Mouse (Mus musculus) intestine, postnatal 0 days (tissue): ENCODE measurements around the gene Tcte2. TPM values are rescaled to one million over a fixed set of nuclear protein-coding genes. Genes with fewer than 3 reads are reported as not detected.

Experiments
- ATAC-seq: fragments of 200-750 bp; cut with Nextera tagmentation; 2 replicates; pipeline ENCODE4 v1.8.0; 2017; ENCODE audit warnings: mild to moderate bottlenecking, moderate TSS enrichment, moderate library complexity
- H3K27ac ChIP-seq: fragments of 300-500 bp; sonication (generic); 2 replicates; pipeline ENCODE4 v1.5.1; 2014; ENCODE audit warnings: mild to moderate bottlenecking, low read depth, low read length, moderate library complexity
- H3K27me3 ChIP-seq: fragments of 300-500 bp; sonication (generic); replicated peaks from 2 replicates; pipeline ENCODE4 v1.6.1; 2014; ENCODE audit warnings: low read length, mixed read lengths; ENCODE audit not compliant: control insufficient read depth, insufficient read depth
- H3K36me3 ChIP-seq: fragments of 300-500 bp; sonication (generic); 2 replicates; pipeline ENCODE4 v1.6.1; 2014; ENCODE audit warnings: mild to moderate bottlenecking, moderate library complexity; ENCODE audit not compliant: control insufficient read depth, insufficient read depth
- H3K4me1 ChIP-seq: fragments of 300-500 bp; sonication (generic); replicated peaks from 2 replicates; pipeline ENCODE4 v1.6.1; 2014; ENCODE audit warnings: antibody characterized with exemption, low read length, mixed read lengths; ENCODE audit not compliant: control insufficient read depth, insufficient read depth
- H3K4me2 ChIP-seq: fragments of 300-500 bp; sonication (generic); replicated peaks from 2 replicates; pipeline ENCODE4 v1.6.1; 2014; ENCODE audit warnings: low read depth, mild to moderate bottlenecking, moderate library complexity
- H3K4me3 ChIP-seq: fragments of 300-500 bp; sonication (generic); 2 replicates; pipeline ENCODE4 v1.5.1; 2014; ENCODE audit warnings: low read depth, low read length
- H3K9ac ChIP-seq: fragments of 300-500 bp; sonication (generic); 2 replicates; pipeline ENCODE4 v1.6.1; 2014; ENCODE audit warnings: mild to moderate bottlenecking, low read depth, low read length
- H3K9me3 ChIP-seq: fragments of 300-500 bp; sonication (generic); 2 replicates; pipeline ENCODE4 v1.6.1; 2016; ENCODE audit warnings: mixed run types; ENCODE audit not compliant: control insufficient read depth
- CTCF ChIP-seq: sonication (generic); IDR thresholded peaks from 2 replicates; pipeline ENCODE4 v1.5.1; 2016; ENCODE audit warnings: low read depth, mild to moderate bottlenecking, control low read depth, antibody characterized with exemption, moderate library complexity
- WGBS: fragments of 180-500 bp; shearing (Covaris S2); extraction: QIAGEN DNeasy Blood & Tissue Kit; methylation state at CpG from one replicate; pipeline ENCODE4 v1.1.7; 2014; 5-methylcytosine and 5-hydroxymethylcytosine counted together
- polyA plus RNA-seq: library from polyadenylated mRNA; unstranded; fragments of >200 nt; fragmentation: Nextera tagmentation; extraction: Ambion mirVana; gene quantifications from 2 replicates; pipeline ENCODE4 v1.2.1, GENCODE M21; 2015

Tcte2 gene
- polyA plus RNA-seq, 1 experiment from 2014 or later = 1.4 TPM

DNA sequence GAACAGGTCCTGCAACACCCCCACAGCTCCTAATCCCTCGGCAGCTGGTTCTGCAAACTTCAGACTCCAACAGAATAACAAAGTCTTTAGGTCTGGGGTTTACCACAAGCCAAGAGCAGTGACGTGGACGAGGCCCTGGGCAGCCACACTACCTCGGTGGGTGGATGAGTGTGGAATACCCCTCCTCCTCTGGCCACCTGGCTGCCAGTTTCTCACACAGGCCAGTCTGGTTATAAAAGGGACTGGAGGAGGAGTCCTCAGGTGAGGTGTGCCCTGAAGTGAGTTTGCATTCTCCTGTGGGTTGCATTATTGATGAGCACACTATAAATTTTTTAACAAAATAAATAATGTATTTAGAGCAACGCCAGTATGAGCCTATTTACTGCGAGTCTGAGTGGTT, 49.5 kb downstream of the Tcte2 start:
- H3K9me3 ChIP-seq = no peaks in the 10 kb centered on the region
- no peaks in the 10 kb centered on the region for H3K36me3 ChIP-seq
- no peak overlapping the region for H3K4me2 ChIP-seq
- H3K4me3 ChIP-seq = no peak overlapping the region
- H3K27ac ChIP-seq = no peak overlapping the region
- H3K4me1 ChIP-seq = no peaks in the 10 kb centered on the region
- H3K27me3 ChIP-seq = no peaks in the 10 kb centered on the region
- TF ChIP-seq CTCF = no peak
- 70% methylated on average over 6 of the region's 6 CpGs for WGBS
- no peak overlapping the region for H3K9ac ChIP-seq
- no peak for ATAC-seq

DNA sequence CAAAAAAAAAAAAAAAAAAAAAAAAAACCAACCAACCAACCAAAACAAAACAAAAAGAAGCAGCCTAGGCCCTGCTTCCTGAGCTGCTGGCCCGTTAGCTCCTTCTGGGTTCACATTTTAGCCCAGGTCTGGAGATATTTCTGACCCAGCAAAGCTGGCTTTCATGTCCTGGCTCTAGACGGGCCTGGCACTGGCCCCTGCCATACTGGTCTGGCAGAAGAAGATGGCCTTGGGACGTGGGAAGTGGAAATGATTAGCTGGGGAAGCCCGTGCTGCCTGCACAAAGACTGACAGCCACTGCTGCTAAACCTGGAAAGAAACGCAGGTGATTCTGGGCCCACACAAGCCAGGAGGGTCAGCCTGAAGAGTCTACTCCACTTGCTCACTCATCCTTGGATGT, 50.5 kb downstream of the Tcte2 start:
- no peak overlapping the region for H3K4me3 ChIP-seq
- 76% methylated on average over 5 of the region's 5 CpGs for WGBS
- ATAC-seq = no peak
- H3K27me3 ChIP-seq = no peaks in the 10 kb centered on the region
- H3K9ac ChIP-seq = no peak overlapping the region
- no peaks in the 10 kb centered on the region for H3K36me3 ChIP-seq
- no peak for TF ChIP-seq CTCF
- no peak overlapping the region for H3K4me2 ChIP-seq
- H3K27ac ChIP-seq = no peak overlapping the region
- no peaks in the 10 kb centered on the region for H3K9me3 ChIP-seq
- no peaks in the 10 kb centered on the region for H3K4me1 ChIP-seq

DNA sequence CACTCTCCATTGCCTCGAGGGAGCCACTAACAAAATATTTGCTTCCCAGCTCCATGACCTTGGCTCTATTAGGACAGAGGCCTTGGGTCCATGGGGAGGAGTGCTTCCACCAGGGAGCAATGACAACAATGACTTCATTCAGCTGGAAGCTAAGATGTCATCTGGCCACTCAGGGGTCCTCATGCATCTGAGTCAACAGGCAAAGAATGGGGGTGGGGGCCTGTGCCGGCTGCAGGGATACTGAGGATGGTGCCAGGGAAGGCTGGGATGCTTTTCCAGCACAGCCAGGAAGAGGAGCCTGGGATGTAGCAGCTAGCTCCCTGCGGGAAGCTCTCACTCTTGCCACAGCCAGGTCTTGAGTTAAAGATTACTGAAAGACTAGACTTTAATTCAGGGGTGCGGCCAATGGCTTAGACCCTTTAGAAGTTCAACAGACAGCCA, 56.1 kb downstream of the Tcte2 start:
- TF ChIP-seq CTCF = no peak
- no peak overlapping the region for H3K4me3 ChIP-seq
- WGBS = 36% methylated on average over 4 of the region's 4 CpGs
- no peaks in the 10 kb centered on the region for H3K9me3 ChIP-seq
- no peak overlapping the region for H3K4me2 ChIP-seq
- no peak for ATAC-seq
- no peak overlapping the region for H3K9ac ChIP-seq
- H3K4me1 ChIP-seq = no peaks in the 10 kb centered on the region
- no peak overlapping the region for H3K27ac ChIP-seq
- no peaks in the 10 kb centered on the region for H3K27me3 ChIP-seq
- H3K36me3 ChIP-seq = no peaks in the 10 kb centered on the region

DNA sequence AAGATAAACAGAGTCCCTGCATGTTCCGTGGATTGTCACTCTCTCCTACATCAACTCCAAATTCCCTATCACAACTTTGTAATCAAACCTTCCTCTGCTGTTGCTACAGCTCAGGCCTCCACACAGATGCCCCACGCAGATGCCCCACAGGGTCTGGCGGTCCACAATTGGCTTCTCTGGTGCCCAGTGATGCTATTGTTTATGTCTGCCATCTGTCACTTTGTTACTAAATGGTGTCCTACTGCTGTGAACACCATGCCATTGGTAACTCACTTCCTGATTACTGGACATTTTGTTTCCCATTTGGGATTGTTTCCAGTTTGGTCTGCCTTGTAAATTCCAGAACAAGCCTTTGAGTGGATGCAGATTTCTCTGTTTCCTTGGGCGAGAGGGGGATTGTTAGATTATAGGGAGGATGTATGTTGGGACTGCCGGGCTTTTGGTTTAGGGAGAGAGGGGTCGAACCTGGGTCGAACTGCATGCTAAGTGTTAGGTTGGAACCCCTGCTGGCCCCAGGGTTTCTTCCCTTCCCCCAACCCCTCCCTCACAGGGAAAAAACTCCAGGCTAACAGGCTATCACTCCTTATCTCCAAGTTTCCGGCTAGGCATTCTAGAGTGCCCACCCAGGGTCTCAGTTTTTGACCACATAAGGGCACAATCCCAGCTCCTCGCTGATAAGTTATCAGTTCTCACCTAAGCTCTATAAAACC, 57.9 kb downstream of the Tcte2 start:
- no peak for ATAC-seq
- H3K4me2 ChIP-seq = no peak overlapping the region
- TF ChIP-seq CTCF = no peak
- H3K36me3 ChIP-seq = no peaks in the 10 kb centered on the region
- H3K4me3 ChIP-seq = no peak overlapping the region
- no peaks in the 10 kb centered on the region for H3K9me3 ChIP-seq
- WGBS = 36% methylated on average over 9 of the region's 9 CpGs
- H3K4me1 ChIP-seq = 0 out of 2 replicates have a peak, but pooled peaks cover 4% of the 10 kb centered on the region
- no peak overlapping the region for H3K9ac ChIP-seq
- no peaks in the 10 kb centered on the region for H3K27me3 ChIP-seq
- no peak overlapping the region for H3K27ac ChIP-seq

DNA sequence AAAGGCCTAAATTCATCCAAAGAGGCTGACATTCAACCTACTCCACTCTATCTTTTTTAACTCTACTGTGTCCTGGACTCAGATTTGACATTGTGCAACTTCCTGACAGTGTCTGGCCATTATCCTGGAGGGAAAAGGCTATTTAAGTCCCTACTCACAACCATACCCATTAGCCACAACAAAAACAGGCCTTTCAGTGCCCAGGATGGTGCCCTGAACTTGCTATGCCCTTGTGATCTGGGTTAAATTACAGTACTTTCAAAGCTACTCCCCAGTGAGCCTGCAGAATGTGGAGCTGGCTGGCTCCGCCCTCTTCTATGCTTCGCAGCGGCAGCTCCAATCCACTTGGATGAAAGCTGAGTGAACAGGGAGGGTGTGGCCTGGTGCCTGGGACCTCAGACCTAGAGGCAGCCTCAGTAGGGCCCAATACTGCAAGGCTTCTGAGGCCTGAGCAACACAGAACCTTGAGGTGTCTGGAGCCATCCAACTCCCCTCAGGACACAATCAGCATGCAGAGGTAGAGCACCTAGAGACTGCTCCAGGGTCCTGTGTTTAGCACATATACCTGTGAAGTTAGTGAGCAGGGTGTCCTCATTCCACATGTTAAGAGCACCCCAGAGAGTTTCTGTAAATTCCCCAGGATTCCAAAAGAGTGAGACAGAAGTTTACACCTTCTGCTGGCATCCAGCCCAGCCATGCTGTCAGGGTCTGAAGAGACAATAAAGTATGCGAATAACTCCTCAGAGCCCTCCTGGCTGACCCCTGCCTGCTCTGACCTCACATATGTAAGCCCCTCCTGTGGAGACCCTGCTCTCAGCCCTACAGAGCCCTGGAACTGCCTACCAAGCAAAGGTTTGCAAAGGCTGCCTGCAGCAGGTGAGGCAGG, 61.3 kb downstream of the Tcte2 start:
- Histone ChIP-seq H3K9me3 (no peaks in the 10 kb centered on the region), H3K4me1 (0 out of 2 replicates have a peak, but pooled peaks cover 4% of the 10 kb centered on the region), H3K9ac (no peak overlapping the region), H3K27ac (peak overlapping the region; percentile 21; the same call in 1 of the 2 replicates), H3K4me2 (no peak overlapping the region; the same call in 1 of the 2 replicates), H3K27me3 (no peaks in the 10 kb centered on the region), H3K4me3 (no peak overlapping the region), H3K36me3 (no peaks in the 10 kb centered on the region)
- TF ChIP-seq CTCF = no peak
- 24% methylated on average over 4 of the region's 4 CpGs for WGBS
- ATAC-seq = peak; percentile 76

DNA sequence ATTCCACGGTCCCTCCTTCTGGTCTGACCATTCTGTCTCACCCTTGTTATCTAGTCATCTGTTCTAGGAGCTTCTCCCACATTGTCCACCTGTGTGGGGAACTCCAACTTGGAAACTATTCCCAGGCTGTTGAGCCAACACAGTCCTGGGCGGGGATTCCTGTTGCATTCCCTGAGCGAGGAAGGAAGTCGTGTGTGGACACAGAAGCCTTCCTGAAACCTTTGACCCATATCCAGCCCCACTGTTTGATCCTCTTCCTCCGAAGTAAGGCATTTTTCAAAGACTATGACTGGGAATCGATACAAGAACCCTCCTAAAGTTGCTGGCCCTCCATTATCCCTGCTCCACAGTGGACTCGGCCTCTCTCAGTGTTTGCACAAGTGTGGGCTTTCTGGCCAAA, 61.9 kb downstream of the Tcte2 start:
- WGBS = 40% methylated on average over 7 of the region's 7 CpGs
- H3K4me3 ChIP-seq = no peak overlapping the region
- peak; percentile 55 for ATAC-seq
- 0 out of 2 replicates have a peak, but pooled peaks cover 4% of the 10 kb centered on the region for H3K4me1 ChIP-seq
- H3K9me3 ChIP-seq = no peaks in the 10 kb centered on the region
- no peaks in the 10 kb centered on the region for H3K36me3 ChIP-seq
- no peaks in the 10 kb centered on the region for H3K27me3 ChIP-seq
- peak overlapping the region; percentile 35; the same call in 1 of the 2 replicates for H3K27ac ChIP-seq
- H3K9ac ChIP-seq = no peak overlapping the region
- no peak overlapping the region; the same call in 1 of the 2 replicates for H3K4me2 ChIP-seq
- TF ChIP-seq CTCF = no peak
